Mouse (Mus musculus) limb, embryonic 15.5 days (tissue): ENCODE results near the gene Ddx54. TPM values are rescaled to one million over a fixed set of nuclear protein-coding genes. Genes with fewer than 3 reads are reported as not detected.

ENCODE experiments used
- ATAC-seq: fragments of 200-750 bp; cut with Nextera tagmentation; 2 replicates; pipeline ENCODE4 v1.8.0; 2017; ENCODE audit warnings: low read depth, moderate TSS enrichment; ENCODE audit not compliant: insufficient number of reproducible peaks, low FRiP score, low TSS enrichment
- H3K27ac ChIP-seq: fragments of 300-500 bp; sonication (generic); 2 replicates; pipeline ENCODE4 v1.5.1; 2015; ENCODE audit warnings: moderate library complexity, mild to moderate bottlenecking, inconsistent platforms
- H3K27me3 ChIP-seq: fragments of 300-500 bp; sonication (generic); 2 replicates; pipeline ENCODE4 v1.6.1; 2015; ENCODE audit warnings: inconsistent platforms
- H3K36me3 ChIP-seq: fragments of 300-500 bp; sonication (generic); 2 replicates; pipeline ENCODE4 v1.6.1; 2015; ENCODE audit warnings: inconsistent platforms
- H3K4me1 ChIP-seq: fragments of 300-500 bp; sonication (generic); 2 replicates; pipeline ENCODE4 v1.6.1; 2015; ENCODE audit warnings: inconsistent platforms
- H3K4me2 ChIP-seq: fragments of 300-500 bp; sonication (generic); 2 replicates; pipeline ENCODE4 v1.6.1; 2015; ENCODE audit warnings: mild to moderate bottlenecking, inconsistent platforms
- H3K4me3 ChIP-seq: fragments of 300-500 bp; sonication (generic); 2 replicates; pipeline ENCODE4 v1.5.1; 2015; ENCODE audit warnings: mild to moderate bottlenecking, inconsistent platforms
- H3K9ac ChIP-seq: fragments of 300-500 bp; sonication (generic); 2 replicates; pipeline ENCODE4 v1.6.1; 2015; ENCODE audit warnings: inconsistent platforms
- H3K9me3 ChIP-seq: fragments of 300-500 bp; sonication (generic); 2 replicates; pipeline ENCODE4 v1.6.1; 2016; ENCODE audit warnings: inconsistent platforms
- WGBS: fragments of 180-500 bp; shearing (Covaris S2); methylation state at CpG from one replicate; pipeline ENCODE4 v1.1.7; 2015; 5-methylcytosine and 5-hydroxymethylcytosine counted together
- polyA plus RNA-seq: library from polyadenylated mRNA; unstranded; fragments of >200 nt; fragmentation: Nextera tagmentation; extraction: Ambion mirVana; gene quantifications from 2 replicates; pipeline ENCODE4 v1.2.1, GENCODE M21; 2015

The Ddx54 gene
- polyA plus RNA-seq, 1 experiment from 2014 or later = 39.4 TPM

GRCm38 (mm10) chr5:120651230-120651629 lies 38.7 kb downstream of the Ddx54 start:
- H3K27ac ChIP-seq = no peak overlapping the region
- no peaks in the 10 kb centered on the region for H3K9me3 ChIP-seq
- ATAC-seq = no peak
- no peak overlapping the region for H3K4me3 ChIP-seq
- peaks cover 62% of the 10 kb centered on the region for H3K27me3 ChIP-seq
- H3K9ac ChIP-seq = no peak overlapping the region
- H3K4me2 ChIP-seq = no peak overlapping the region
- peaks cover 14% of the 10 kb centered on the region for H3K4me1 ChIP-seq
- no peaks in the 10 kb centered on the region for H3K36me3 ChIP-seq
- 65% methylated on average over 5 of the region's 5 CpGs for WGBS

GRCm38 (mm10) chr5:120652915-120653701 lies 40.6 kb downstream of the Ddx54 start:
- no peak overlapping the region for H3K27ac ChIP-seq
- no peaks in the 10 kb centered on the region for H3K36me3 ChIP-seq
- H3K4me1 ChIP-seq = peaks cover 12% of the 10 kb centered on the region
- peaks cover 46% of the 10 kb centered on the region for H3K27me3 ChIP-seq
- no peaks in the 10 kb centered on the region for H3K9me3 ChIP-seq
- no peak overlapping the region for H3K4me2 ChIP-seq
- no peak for ATAC-seq
- 79% methylated on average over 28 of the region's 28 CpGs for WGBS
- no peak overlapping the region for H3K4me3 ChIP-seq
- no peak overlapping the region for H3K9ac ChIP-seq

DNA sequence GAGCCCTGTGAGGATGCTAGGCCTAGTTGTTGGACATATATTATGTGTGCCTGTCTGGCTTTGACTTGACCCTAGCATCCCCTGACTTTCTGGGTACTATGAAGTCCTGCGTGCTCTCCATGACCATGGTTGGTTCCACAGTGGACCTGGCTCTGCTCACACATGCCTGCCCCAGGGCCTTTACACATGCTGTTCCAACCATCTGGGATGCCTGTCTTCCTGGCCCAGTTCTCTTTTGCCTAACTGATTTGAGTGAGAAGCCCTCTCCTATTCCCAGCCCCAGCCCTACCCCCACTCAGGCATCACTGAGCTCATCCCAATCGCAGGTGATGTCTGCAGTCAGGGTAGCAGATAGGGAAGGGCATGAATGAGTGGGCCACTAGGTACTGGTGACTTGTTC lies 41.3 kb downstream of the Ddx54 start:
- Histone ChIP-seq H3K4me2 (no peak overlapping the region), H3K27me3 (peaks cover 38% of the 10 kb centered on the region), H3K4me1 (peaks cover 8% of the 10 kb centered on the region), H3K4me3 (no peak overlapping the region), H3K27ac (no peak overlapping the region), H3K36me3 (no peaks in the 10 kb centered on the region), H3K9me3 (no peaks in the 10 kb centered on the region), H3K9ac (no peak overlapping the region)
- no peak for ATAC-seq
- WGBS = 88% methylated on average over 2 of the region's 2 CpGs

- 84% methylated on average over 12 of the region's 12 CpGs for WGBS
- no peak overlapping the region for H3K4me3 ChIP-seq
- no peak overlapping the region for H3K27ac ChIP-seq
- no peaks in the 10 kb centered on the region for H3K36me3 ChIP-seq
- peaks cover 22% of the 10 kb centered on the region for H3K27me3 ChIP-seq
- H3K9ac ChIP-seq = no peak overlapping the region
- no peak overlapping the region for H3K4me2 ChIP-seq
- no peaks in the 10 kb centered on the region for H3K4me1 ChIP-seq
- no peak for ATAC-seq
- H3K9me3 ChIP-seq = no peaks in the 10 kb centered on the region
These were observed 43.8 kb downstream of the Ddx54 start for GRCm38 (mm10) chr5:120656281-120656751.

DNA sequence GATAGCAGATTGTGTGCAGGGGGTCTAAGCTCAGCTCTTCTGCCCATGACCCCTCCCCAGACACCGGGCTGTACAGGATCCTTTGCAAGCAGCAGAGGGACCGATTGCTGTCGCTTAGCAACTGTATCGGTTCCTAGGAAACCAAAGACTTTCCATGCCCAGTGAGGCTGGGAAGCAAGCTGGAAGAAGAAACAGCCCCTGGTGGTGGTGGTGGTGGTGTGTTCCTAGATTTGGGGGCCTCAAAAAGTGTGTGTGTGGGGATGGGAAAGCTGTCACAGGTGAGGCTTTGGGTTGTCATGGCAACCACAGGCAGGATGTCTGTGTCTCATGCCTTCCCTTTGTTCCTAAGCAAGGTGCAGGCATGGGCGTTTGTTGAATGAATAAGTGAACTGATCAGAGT lies 48.3 kb downstream of the Ddx54 start:
- no peak for ATAC-seq
- Histone ChIP-seq H3K4me1 (no peaks in the 10 kb centered on the region), H3K9me3 (no peaks in the 10 kb centered on the region), H3K36me3 (no peaks in the 10 kb centered on the region), H3K4me3 (no peak overlapping the region), H3K27ac (no peak overlapping the region), H3K4me2 (no peak overlapping the region), H3K9ac (no peak overlapping the region), H3K27me3 (peaks cover 14% of the 10 kb centered on the region; the same call in 1 of the 2 replicates)
- WGBS = 65% methylated on average over 5 of the region's 5 CpGs

- 57% methylated on average over 2 of the region's 2 CpGs for WGBS
- ATAC-seq = no peak
- no peak overlapping the region for H3K9ac ChIP-seq
- H3K27me3 ChIP-seq = peaks cover 23% of the 10 kb centered on the region
- no peaks in the 10 kb centered on the region for H3K9me3 ChIP-seq
- H3K36me3 ChIP-seq = no peaks in the 10 kb centered on the region
- peaks cover 2% of the 10 kb centered on the region; the same call in 1 of the 2 replicates for H3K4me1 ChIP-seq
- no peak overlapping the region for H3K27ac ChIP-seq
- no peak overlapping the region for H3K4me3 ChIP-seq
- no peak overlapping the region for H3K4me2 ChIP-seq
These were observed 52.3 kb downstream of the Ddx54 start for GRCm38 (mm10) chr5:120664888-120665287.

GRCm38 (mm10) chr5:120668761-120669160 lies 56.2 kb downstream of the Ddx54 start:
- WGBS = 68% methylated on average over 7 of the region's 7 CpGs
- peaks cover 9% of the 10 kb centered on the region for H3K27me3 ChIP-seq
- H3K4me2 ChIP-seq = no peak overlapping the region
- ATAC-seq = no peak
- H3K4me1 ChIP-seq = peaks cover 2% of the 10 kb centered on the region; the same call in 1 of the 2 replicates
- H3K9ac ChIP-seq = no peak overlapping the region
- no peak overlapping the region for H3K27ac ChIP-seq
- H3K4me3 ChIP-seq = no peak overlapping the region
- no peaks in the 10 kb centered on the region for H3K36me3 ChIP-seq
- H3K9me3 ChIP-seq = no peaks in the 10 kb centered on the region

- ATAC-seq = no peak
- Histone ChIP-seq H3K9ac (no peak overlapping the region), H3K4me3 (no peak overlapping the region), H3K4me2 (no peak overlapping the region), H3K36me3 (no peaks in the 10 kb centered on the region), H3K27ac (no peak overlapping the region), H3K27me3 (peaks cover 9% of the 10 kb centered on the region), H3K9me3 (no peaks in the 10 kb centered on the region), H3K4me1 (peaks cover 7% of the 10 kb centered on the region; the same call in 1 of the 2 replicates)
- WGBS = 87% methylated on average over 7 of the region's 7 CpGs
These were observed 57.6 kb downstream of the Ddx54 start for GRCm38 (mm10) chr5:120670132-120670531.

DNA sequence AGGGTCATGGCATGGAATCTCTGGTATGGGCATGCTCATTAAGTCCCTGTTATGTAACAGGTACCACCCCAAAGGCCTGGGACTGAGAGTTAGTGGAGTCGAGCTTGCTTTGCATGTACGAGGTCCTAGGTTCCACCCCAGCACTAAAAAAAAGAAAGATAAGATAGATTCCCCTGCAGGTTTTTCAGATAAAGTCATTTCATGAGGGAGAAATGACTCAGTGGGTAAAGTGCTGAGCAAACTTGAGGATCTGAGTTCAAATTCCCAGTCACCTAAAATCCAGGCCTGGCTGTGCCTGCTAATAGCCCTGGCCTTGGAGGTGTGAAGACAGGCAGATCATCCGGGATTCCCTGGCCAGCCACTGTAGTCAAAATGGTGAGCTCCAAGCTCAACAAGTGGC lies 59.3 kb downstream of the Ddx54 start:
- 71% methylated on average over 3 of the region's 3 CpGs for WGBS
- H3K27ac ChIP-seq = no peak overlapping the region
- H3K4me2 ChIP-seq = no peak overlapping the region
- no peak for ATAC-seq
- H3K4me3 ChIP-seq = no peak overlapping the region
- H3K9me3 ChIP-seq = no peaks in the 10 kb centered on the region
- H3K27me3 ChIP-seq = peaks cover under 1% of the 10 kb centered on the region
- no peaks in the 10 kb centered on the region for H3K36me3 ChIP-seq
- H3K4me1 ChIP-seq = peaks cover 5% of the 10 kb centered on the region; the same call in 1 of the 2 replicates
- H3K9ac ChIP-seq = no peak overlapping the region

DNA sequence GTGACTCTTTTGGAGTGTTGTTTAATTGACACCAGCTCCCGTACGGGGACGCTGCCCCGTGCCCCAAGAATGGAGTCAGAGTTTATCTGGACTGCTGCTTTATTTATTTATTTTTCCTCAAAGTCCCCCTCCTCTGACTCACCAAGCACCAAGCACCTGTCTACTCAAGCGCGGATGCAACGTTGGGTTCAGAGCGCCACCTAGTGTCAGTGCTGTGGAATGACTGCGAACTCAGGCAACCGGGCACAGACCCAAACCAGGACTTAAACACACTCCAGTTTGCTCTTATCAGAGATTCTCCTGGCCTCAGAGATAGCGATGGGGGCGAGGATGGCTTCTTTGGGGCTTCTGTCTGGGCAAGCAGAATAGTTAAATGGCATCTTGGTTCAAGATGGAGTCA lies 61.1 kb downstream of the Ddx54 start:
- H3K9ac ChIP-seq = no peak overlapping the region
- H3K4me3 ChIP-seq = no peak overlapping the region
- WGBS = 9% methylated on average over 12 of the region's 12 CpGs
- H3K27me3 ChIP-seq = no peaks in the 10 kb centered on the region
- ATAC-seq = no peak
- peaks cover 5% of the 10 kb centered on the region; the same call in 1 of the 2 replicates for H3K4me1 ChIP-seq
- no peak overlapping the region for H3K27ac ChIP-seq
- H3K36me3 ChIP-seq = no peaks in the 10 kb centered on the region
- H3K4me2 ChIP-seq = no peak overlapping the region
- no peaks in the 10 kb centered on the region for H3K9me3 ChIP-seq

GRCm38 (mm10) chr5:120674229-120675145 lies 61.9 kb downstream of the Ddx54 start:
- peak overlapping the region; percentile 27; the same call in 1 of the 2 replicates for H3K27ac ChIP-seq
- no peaks in the 10 kb centered on the region for H3K27me3 ChIP-seq
- no peak overlapping the region for H3K4me2 ChIP-seq
- H3K4me3 ChIP-seq = no peak overlapping the region
- no peaks in the 10 kb centered on the region for H3K36me3 ChIP-seq
- peaks cover 10% of the 10 kb centered on the region; the same call in 1 of the 2 replicates for H3K4me1 ChIP-seq
- no peaks in the 10 kb centered on the region for H3K9me3 ChIP-seq
- peak; percentile 50; the same call in 1 of the 2 replicates for ATAC-seq
- 28% methylated on average over 21 of the region's 21 CpGs for WGBS
- H3K9ac ChIP-seq = no peak overlapping the region

GRCm38 (mm10) chr5:120677516-120677915 lies 65.0 kb downstream of the Ddx54 start:
- ATAC-seq = no peak
- no peaks in the 10 kb centered on the region for H3K36me3 ChIP-seq
- WGBS = 16% methylated on average over 2 of the region's 2 CpGs
- H3K27ac ChIP-seq = no peak overlapping the region
- no peak overlapping the region for H3K9ac ChIP-seq
- H3K27me3 ChIP-seq = peaks cover 14% of the 10 kb centered on the region
- H3K4me3 ChIP-seq = no peak overlapping the region
- H3K4me1 ChIP-seq = peaks cover 22% of the 10 kb centered on the region
- H3K4me2 ChIP-seq = no peak overlapping the region
- no peaks in the 10 kb centered on the region for H3K9me3 ChIP-seq
